Mouse (Mus musculus): ENCODE data around the gene Disp2. TPM values are rescaled to one million over a fixed set of nuclear protein-coding genes. Genes with fewer than 3 reads are reported as not detected.

The Disp2 gene
- polyA plus RNA-seq, 1 experiment from 2014 or later: 0.59 TPM

- no peak overlapping the region for H3K9ac ChIP-seq
- peaks cover 14% of the 10 kb centered on the region for H3K4me1 ChIP-seq (ENCODE audit: insufficient read depth)
- WGBS: 65% methylated on average over 8 of the region's 8 CpGs
- H3K36me3 ChIP-seq (ENCODE audit: insufficient read depth): 0 out of 2 replicates have a peak, but pooled peaks cover 6% of the 10 kb centered on the region
- no peak for ATAC-seq (ENCODE audit: insufficient read depth)
- TF ChIP-seq CTCF (IDR thresholded peaks at IDR 0.05; ENCODE audit: low read depth): no peak
- H3K27me3 ChIP-seq (ENCODE audit: insufficient read depth, low read length): no peaks in the 10 kb centered on the region
- no peak overlapping the region for H3K4me3 ChIP-seq (ENCODE audit: low read depth, low read length)
- H3K4me2 ChIP-seq: no peak overlapping the region
- H3K27ac ChIP-seq (ENCODE audit: low read depth): no peak overlapping the region
- no peaks in the 10 kb centered on the region for H3K9me3 ChIP-seq (ENCODE audit: low read depth, low read length)
- DNase-seq: no peak
Measured at GRCm38 (mm10) chr2:118750476-118750875, 29.0 kb upstream of the Disp2 start.

- DNase-seq (peak; percentile 16), ATAC-seq (ENCODE audit: insufficient read depth) (no peak)
- Histone ChIP-seq H3K9me3 (ENCODE audit: low read depth, low read length) (no peaks in the 10 kb centered on the region), H3K36me3 (ENCODE audit: insufficient read depth) (0 out of 2 replicates have a peak, but pooled peaks cover 6% of the 10 kb centered on the region), H3K27me3 (ENCODE audit: insufficient read depth, low read length) (no peaks in the 10 kb centered on the region), H3K27ac (ENCODE audit: low read depth) (peak overlapping the region; percentile 38; the same call in 1 of the 2 replicates), H3K4me3 (ENCODE audit: low read depth, low read length) (no peak overlapping the region), H3K4me1 (ENCODE audit: insufficient read depth) (peaks cover 7% of the 10 kb centered on the region), H3K9ac (0 out of 2 replicates have a peak overlapping the region, but pooled peaks have one; percentile 13), H3K4me2 (no peak overlapping the region)
- no peak for TF ChIP-seq CTCF (IDR thresholded peaks at IDR 0.05; ENCODE audit: low read depth)
- 66% methylated on average over 16 of the region's 16 CpGs for WGBS
Measured at GRCm38 (mm10) chr2:118751896-118752791, 27.4 kb upstream of the Disp2 start.

DNA sequence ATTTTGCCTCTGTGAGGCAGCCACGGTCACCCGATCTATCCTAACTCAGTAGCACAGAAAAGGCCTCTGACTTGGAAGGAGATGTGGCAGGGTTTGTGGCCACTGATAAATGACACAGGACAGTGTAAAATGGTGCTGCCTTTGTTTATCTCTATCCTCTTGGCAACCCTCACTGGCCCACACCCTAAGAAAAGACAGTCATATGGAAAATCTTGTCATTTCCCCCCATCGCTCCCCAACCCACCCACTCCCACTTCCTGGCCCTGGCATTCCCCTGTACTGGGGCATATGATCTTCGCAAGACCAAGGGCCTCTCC lies 26.8 kb upstream of the Disp2 start:
- no peak for ATAC-seq (ENCODE audit: insufficient read depth)
- Histone ChIP-seq H3K9me3 (ENCODE audit: low read depth, low read length) (no peaks in the 10 kb centered on the region), H3K4me2 (no peak overlapping the region), H3K4me1 (ENCODE audit: insufficient read depth) (peaks cover 6% of the 10 kb centered on the region; the same call in 1 of the 2 replicates), H3K27ac (ENCODE audit: low read depth) (peak overlapping the region; percentile 38; the same call in 1 of the 2 replicates), H3K9ac (0 out of 2 replicates have a peak overlapping the region, but pooled peaks have one; percentile 13), H3K27me3 (ENCODE audit: insufficient read depth, low read length) (no peaks in the 10 kb centered on the region), H3K4me3 (ENCODE audit: low read depth, low read length) (no peak overlapping the region), H3K36me3 (ENCODE audit: insufficient read depth) (0 out of 2 replicates have a peak, but pooled peaks cover 6% of the 10 kb centered on the region)
- TF ChIP-seq CTCF (IDR thresholded peaks at IDR 0.05; ENCODE audit: low read depth): no peak
- no peak for DNase-seq
- WGBS: 63% methylated on average over 4 of the region's 4 CpGs

GRCm38 (mm10) chr2:118754143-118754542 lies 25.4 kb upstream of the Disp2 start:
- DNase-seq: no peak
- Histone ChIP-seq H3K4me3 (ENCODE audit: low read depth, low read length) (no peak overlapping the region), H3K27me3 (ENCODE audit: insufficient read depth, low read length) (no peaks in the 10 kb centered on the region), H3K4me2 (no peak overlapping the region), H3K36me3 (ENCODE audit: insufficient read depth) (0 out of 2 replicates have a peak, but pooled peaks cover 6% of the 10 kb centered on the region), H3K9me3 (ENCODE audit: low read depth, low read length) (no peaks in the 10 kb centered on the region), H3K27ac (ENCODE audit: low read depth) (no peak overlapping the region), H3K4me1 (ENCODE audit: insufficient read depth) (peaks cover 6% of the 10 kb centered on the region; the same call in 1 of the 2 replicates), H3K9ac (no peak overlapping the region)
- no peak for ATAC-seq (ENCODE audit: insufficient read depth)
- no peak for TF ChIP-seq CTCF (IDR thresholded peaks at IDR 0.05; ENCODE audit: low read depth)
- WGBS: 67% methylated on average over 5 of the region's 5 CpGs

GRCm38 (mm10) chr2:118755407-118755806 lies 24.1 kb upstream of the Disp2 start:
- H3K27me3 ChIP-seq (ENCODE audit: insufficient read depth, low read length): no peaks in the 10 kb centered on the region; the same call in 1 of the 2 replicates
- no peak for ATAC-seq (ENCODE audit: insufficient read depth)
- H3K9ac ChIP-seq: no peak overlapping the region
- no peaks in the 10 kb centered on the region for H3K9me3 ChIP-seq (ENCODE audit: low read depth, low read length)
- no peak overlapping the region for H3K27ac ChIP-seq (ENCODE audit: low read depth)
- no peak for TF ChIP-seq CTCF (IDR thresholded peaks at IDR 0.05; ENCODE audit: low read depth)
- DNase-seq: no peak
- 77% methylated on average over 6 of the region's 6 CpGs for WGBS
- H3K4me3 ChIP-seq (ENCODE audit: low read depth, low read length): no peak overlapping the region
- 0 out of 2 replicates have a peak, but pooled peaks cover under 1% of the 10 kb centered on the region for H3K36me3 ChIP-seq (ENCODE audit: insufficient read depth)
- no peak overlapping the region for H3K4me2 ChIP-seq
- peaks cover 3% of the 10 kb centered on the region; the same call in 1 of the 2 replicates for H3K4me1 ChIP-seq (ENCODE audit: insufficient read depth)

DNA sequence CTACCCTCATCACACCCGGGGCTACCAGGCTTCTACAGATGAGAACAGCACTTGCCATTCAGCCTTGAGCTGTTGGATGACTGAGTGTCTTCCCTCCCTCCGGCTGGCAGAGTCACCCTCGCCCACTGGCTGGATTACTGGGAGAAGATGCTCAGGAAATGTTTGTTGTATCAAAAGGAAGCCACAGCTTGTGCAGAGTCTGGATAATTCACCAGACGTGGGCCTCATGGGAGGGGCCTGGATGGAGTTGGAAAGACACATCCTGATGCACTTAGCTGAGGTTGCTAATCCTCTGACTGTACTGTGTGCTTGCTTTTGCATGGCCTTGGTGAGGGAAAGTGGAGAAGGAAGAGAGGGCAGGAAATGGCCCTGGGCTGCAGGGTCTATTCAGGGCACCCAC lies 23.4 kb upstream of the Disp2 start:
- Histone ChIP-seq H3K4me3 (ENCODE audit: low read depth, low read length) (no peak overlapping the region), H3K36me3 (ENCODE audit: insufficient read depth) (no peaks in the 10 kb centered on the region), H3K4me1 (ENCODE audit: insufficient read depth) (peaks cover 3% of the 10 kb centered on the region; the same call in 1 of the 2 replicates), H3K9me3 (ENCODE audit: low read depth, low read length) (no peaks in the 10 kb centered on the region), H3K4me2 (no peak overlapping the region), H3K27ac (ENCODE audit: low read depth) (no peak overlapping the region), H3K9ac (no peak overlapping the region), H3K27me3 (ENCODE audit: insufficient read depth, low read length) (no peaks in the 10 kb centered on the region; the same call in 1 of the 2 replicates)
- no peak for ATAC-seq (ENCODE audit: insufficient read depth)
- WGBS: 64% methylated on average over 4 of the region's 4 CpGs
- TF ChIP-seq CTCF (IDR thresholded peaks at IDR 0.05; ENCODE audit: low read depth): no peak
- DNase-seq: no peak

DNA sequence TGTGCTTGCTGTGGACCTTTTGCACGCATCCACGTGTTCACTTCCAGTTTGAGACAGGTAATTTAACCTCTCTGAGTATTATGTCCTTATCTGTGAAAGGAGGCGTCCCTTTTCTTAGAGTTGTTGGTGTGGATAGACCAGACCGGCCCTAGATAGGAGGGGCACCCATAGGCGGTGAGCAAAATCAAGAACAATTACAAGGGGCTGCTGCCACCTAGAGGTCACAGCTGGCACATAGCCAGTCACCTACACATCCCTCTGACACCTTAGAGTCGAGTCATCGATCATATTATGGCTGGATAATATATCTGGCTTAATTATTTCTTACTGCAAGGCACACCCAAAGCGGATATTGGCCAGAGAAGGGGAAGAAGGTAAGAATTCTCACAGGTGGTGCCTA lies 19.7 kb upstream of the Disp2 start:
- 13% methylated on average over 8 of the region's 8 CpGs for WGBS
- no peak overlapping the region for H3K4me2 ChIP-seq

More for the DNA sequence above, 19.7 kb upstream of the Disp2 start:
- Histone ChIP-seq H3K27me3 (ENCODE audit: insufficient read depth, low read length) (no peaks in the 10 kb centered on the region; the same call in 1 of the 2 replicates), H3K4me1 (ENCODE audit: insufficient read depth) (peaks cover 30% of the 10 kb centered on the region), H3K36me3 (ENCODE audit: insufficient read depth) (no peaks in the 10 kb centered on the region), H3K4me3 (ENCODE audit: low read depth, low read length) (no peak overlapping the region), H3K9ac (no peak overlapping the region), H3K9me3 (ENCODE audit: low read depth, low read length) (no peaks in the 10 kb centered on the region), H3K27ac (ENCODE audit: low read depth) (no peak overlapping the region)
- peak; percentile 77 for TF ChIP-seq CTCF (IDR thresholded peaks at IDR 0.05; ENCODE audit: low read depth)
- ATAC-seq (ENCODE audit: insufficient read depth) (no peak), DNase-seq (peak; percentile 78)
